Mouse (Mus musculus) cerebellum, adult 2 months (tissue): ENCODE data around the gene Hs3st5. TPM values are rescaled to one million over a fixed set of nuclear protein-coding genes. Genes with fewer than 3 reads are reported as not detected.

Source experiments
- DNase-seq, 2 experiments: peaks; one replicate each; pipeline ENCODE4 v3.0.0; 2021
- H3K27ac ChIP-seq: fragments of 200-500 bp; 2 replicates; pipeline ENCODE4 v1.5.1; 2012; ENCODE audit warnings: low read length, control low read depth, inconsistent platforms; ENCODE audit not compliant: insufficient read depth
- H3K27me3 ChIP-seq: fragments of 200-500 bp; 2 replicates; pipeline ENCODE4 v1.6.1; 2012; ENCODE audit warnings: inconsistent platforms, mild to moderate bottlenecking, low read length, moderate library complexity; ENCODE audit not compliant: control insufficient read depth, insufficient read depth
- H3K4me1 ChIP-seq: fragments of 200-500 bp; 2 replicates; pipeline ENCODE4 v1.6.1; 2011; ENCODE audit warnings: low read length; ENCODE audit not compliant: control insufficient read depth, insufficient read depth
- H3K4me3 ChIP-seq: fragments of 200-500 bp; replicated peaks from 2 replicates; pipeline ENCODE3; 2011; ENCODE audit warnings: mild to moderate bottlenecking, low read depth, low read length, control low read depth; ENCODE audit not compliant: insufficient read depth
- CTCF ChIP-seq: fragments of 200-500 bp; IDR thresholded peaks from 2 replicates; pipeline ENCODE4 v1.5.1; 2011; ENCODE audit warnings: low read depth, mild to moderate bottlenecking, control low read depth, low read length, moderate library complexity, borderline replicate concordance; ENCODE audit not compliant: insufficient read depth
- POLR2A ChIP-seq: fragments of 200-500 bp; IDR thresholded peaks from 2 replicates; pipeline ENCODE4 v1.6.1; 2011; ENCODE audit warnings: low read length, control low read depth, borderline replicate concordance; ENCODE audit not compliant: insufficient read depth
- WGBS: fragments of 180-500 bp; shearing (Covaris S2); methylation state at CpG from one replicate; pipeline ENCODE4 v1.1.7; 2018; 5-methylcytosine and 5-hydroxymethylcytosine counted together
- polyA plus RNA-seq: library from polyadenylated mRNA; depleted of rRNA; stranded (reverse); fragments of >200 nt; gene quantifications from 2 replicates; pipeline ENCODE4 v1.2.3, GENCODE M21; 2012

The Hs3st5 gene
- polyA plus RNA-seq, 1 experiment, result 8.1 TPM

DNA sequence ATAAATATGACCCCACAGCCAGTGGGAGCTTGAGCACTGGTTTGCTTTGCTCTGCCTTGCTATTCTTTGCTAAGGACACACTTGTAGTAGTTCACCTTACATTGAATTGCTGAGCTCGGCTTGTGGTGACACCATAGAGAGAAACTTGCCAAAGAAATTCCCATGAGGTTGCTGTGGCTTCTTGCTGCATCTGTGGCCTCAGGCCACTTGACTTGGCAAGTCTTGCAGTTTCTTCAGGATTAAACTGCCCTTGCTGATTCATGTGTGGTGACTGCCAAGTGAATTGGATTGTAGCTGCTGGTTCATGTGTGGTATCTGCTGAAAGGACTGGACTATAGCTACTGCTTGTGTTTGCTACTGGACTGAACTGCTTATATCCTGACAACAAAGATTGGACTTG lies 13.0 kb upstream of the Hs3st5 start:
- TF ChIP-seq CTCF (no peak), POLR2A (no peak)
- no peak for DNase-seq
- Histone ChIP-seq H3K27me3 (no peaks in the 10 kb centered on the region), H3K4me3 (no peak overlapping the region), H3K4me1 (no peaks in the 10 kb centered on the region), H3K27ac (no peak overlapping the region)
- WGBS, result 16% methylated on average over 1 of the region's 1 CpGs

GRCm38 (mm10) chr10:36499713-36500112 lies 6.9 kb upstream of the Hs3st5 start:
- no peak for DNase-seq
- WGBS, result 38% methylated on average over 1 of the region's 1 CpGs

DNA sequence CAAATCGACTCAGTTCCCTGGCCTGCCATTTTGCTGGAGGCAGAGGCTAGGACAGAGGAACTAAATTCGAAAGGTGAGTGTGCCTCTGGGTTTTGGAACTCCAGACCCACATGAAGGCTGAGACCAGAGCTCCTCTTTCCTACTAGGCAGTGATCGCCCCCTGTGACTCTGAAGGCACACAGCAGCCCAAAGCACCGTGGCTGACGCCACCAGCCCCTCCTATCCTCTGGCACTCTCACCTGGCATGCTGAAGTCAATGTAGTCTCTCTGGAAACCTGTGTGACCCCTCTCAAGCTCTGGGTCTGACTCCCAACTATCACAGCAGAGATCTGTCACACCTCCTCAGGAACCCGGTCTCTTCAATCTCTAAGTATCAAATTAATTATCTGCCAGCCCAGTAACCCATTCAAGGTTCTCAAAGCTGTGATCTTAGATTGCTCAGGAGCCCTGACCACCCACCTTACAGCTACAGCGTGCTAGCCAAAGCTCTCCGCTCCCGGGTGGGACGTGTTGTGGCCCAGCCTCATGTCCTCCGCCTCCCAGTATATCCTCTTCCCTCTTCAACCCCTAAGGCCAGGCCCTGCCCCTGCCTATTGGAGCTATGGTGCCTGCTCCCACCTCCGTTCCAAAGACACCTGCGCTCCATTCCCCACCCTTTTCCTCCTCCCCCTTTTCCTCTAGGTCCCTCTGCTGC lies 434 bp upstream of the Hs3st5 start:
- TF ChIP-seq CTCF, result peak; percentile 46; the same call in 1 of the 2 replicates
- TF ChIP-seq POLR2A, result no peak
- H3K4me3 ChIP-seq, result peak overlapping the region; percentile 70
- WGBS, result 5% methylated on average over 13 of the region's 13 CpGs
- H3K27me3 ChIP-seq, result no peaks in the 10 kb centered on the region
- 0 out of 2 replicates have a peak, but pooled peaks cover 3% of the 10 kb centered on the region for H3K4me1 ChIP-seq
- DNase-seq, result peak; percentile 41 to 49
- no peak overlapping the region for H3K27ac ChIP-seq

More at GRCm38 (mm10) chr10:36499713-36500112, 6.9 kb upstream of the Hs3st5 start:
- Histone ChIP-seq H3K4me1 (no peaks in the 10 kb centered on the region), H3K4me3 (no peak overlapping the region), H3K27me3 (no peaks in the 10 kb centered on the region), H3K27ac (no peak overlapping the region)
- TF ChIP-seq POLR2A (no peak), CTCF (no peak)

GRCm38 (mm10) chr10:36507556-36507870 lies 899 bp downstream of the Hs3st5 start:
- 0 out of 2 replicates have a peak, but pooled peaks cover 3% of the 10 kb centered on the region for H3K4me1 ChIP-seq
- H3K4me3 ChIP-seq, result peak overlapping the region; percentile 70
- DNase-seq, result no peak
- 0% methylated on average over 15 of the region's 15 CpGs for WGBS
- no peak overlapping the region for H3K27ac ChIP-seq
- TF ChIP-seq POLR2A (no peak), CTCF (no peak)
- no peaks in the 10 kb centered on the region for H3K27me3 ChIP-seq

DNA sequence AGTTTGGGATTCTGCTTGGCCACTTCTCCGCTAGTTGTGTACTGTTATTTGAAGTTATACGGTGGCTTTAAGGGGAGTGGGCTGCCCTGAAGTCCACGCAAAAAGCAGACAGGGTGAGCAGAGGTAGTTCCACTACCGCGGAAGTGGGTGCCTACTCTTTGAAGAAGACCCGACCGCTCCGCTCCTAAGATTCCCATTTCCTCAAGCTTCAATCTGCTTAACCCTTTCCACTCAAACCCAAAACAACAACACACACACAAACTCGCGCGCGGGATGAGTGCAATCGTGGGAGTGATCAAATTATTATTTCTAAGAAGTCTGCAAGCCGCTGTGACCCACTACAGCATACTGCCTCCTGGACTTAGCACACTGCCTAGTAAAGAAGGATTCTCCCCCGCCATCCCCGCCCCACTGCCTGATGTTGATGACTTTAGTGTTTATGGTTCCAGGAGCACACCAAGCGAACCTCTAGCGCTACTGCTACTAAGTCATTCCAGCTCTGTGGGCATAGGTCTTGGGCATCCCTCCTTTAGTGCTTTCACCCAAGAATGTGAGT lies 1.5 kb downstream of the Hs3st5 start:
- no peak for TF ChIP-seq CTCF
- no peak for TF ChIP-seq POLR2A
- Histone ChIP-seq H3K27ac (no peak overlapping the region), H3K4me1 (0 out of 2 replicates have a peak, but pooled peaks cover 3% of the 10 kb centered on the region), H3K4me3 (peak overlapping the region; percentile 70), H3K27me3 (no peaks in the 10 kb centered on the region)
- 2% methylated on average over 18 of the region's 18 CpGs for WGBS
- DNase-seq, result peak in 1 of 2 experiments; percentile 19

- TF ChIP-seq POLR2A (no peak), CTCF (no peak)
- no peak overlapping the region for H3K4me3 ChIP-seq
Measured at GRCm38 (mm10) chr10:36509477-36509876, 2.9 kb downstream of the Hs3st5 start.

DNA sequence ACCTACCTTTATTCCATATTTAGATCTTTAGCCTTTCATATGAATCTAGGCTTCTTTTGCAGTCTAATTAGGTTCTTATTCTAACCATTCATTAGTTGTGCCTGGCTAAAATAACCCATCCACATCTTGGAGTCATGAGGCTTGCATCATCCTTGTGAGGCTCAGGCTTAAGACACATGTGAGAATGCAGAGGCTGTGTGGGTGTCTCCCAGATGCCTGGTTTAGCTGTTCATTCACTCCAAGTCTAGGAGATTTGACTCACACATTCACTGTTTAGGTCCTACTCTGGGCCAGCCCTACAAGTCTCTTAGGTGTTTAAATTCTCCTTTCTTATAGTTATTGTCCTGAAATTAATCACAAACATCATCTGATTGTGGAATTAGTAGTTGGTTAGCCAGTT lies 17.3 kb downstream of the Hs3st5 start:
- H3K27me3 ChIP-seq, result no peaks in the 10 kb centered on the region
- peaks cover 3% of the 10 kb centered on the region; the same call in 1 of the 2 replicates for H3K4me1 ChIP-seq
- no peak overlapping the region for H3K27ac ChIP-seq
- TF ChIP-seq POLR2A (no peak), CTCF (no peak)
- no peak overlapping the region for H3K4me3 ChIP-seq
- DNase-seq, result no peak

More at GRCm38 (mm10) chr10:36509477-36509876, 2.9 kb downstream of the Hs3st5 start:
- WGBS, result 55% methylated on average over 4 of the region's 4 CpGs
- no peak for DNase-seq
- Histone ChIP-seq H3K27ac (no peak overlapping the region), H3K4me1 (0 out of 2 replicates have a peak, but pooled peaks cover 3% of the 10 kb centered on the region), H3K27me3 (no peaks in the 10 kb centered on the region)
